Mouse (Mus musculus): ENCODE data around the gene Tmem145. TPM values are rescaled to one million over a fixed set of nuclear protein-coding genes. Genes with fewer than 3 reads are reported as not detected.
A peak's percentile ranks its signal among the peaks of the same experiment; 100 is the strongest.

Tmem145 gene
- polyA plus RNA-seq, 1 experiment from 2014 or later, result 0.07 TPM

GRCm38 (mm10) chr7:25288721-25289120 lies 17.2 kb upstream of the Tmem145 start:
- H3K36me3 ChIP-seq (ENCODE audit: control insufficient read depth, insufficient read depth), result peaks cover 83% of the 10 kb centered on the region
- no peak overlapping the region for H3K4me2 ChIP-seq (ENCODE audit: low read depth, low read length)
- H3K4me3 ChIP-seq (ENCODE audit: low read depth, low read length), result no peak overlapping the region
- H3K27ac ChIP-seq (ENCODE audit: low read length), result no peak overlapping the region
- 72% methylated on average over 3 of the region's 3 CpGs for WGBS (ENCODE audit: insufficient replicate concordance)
- H3K9me3 ChIP-seq (replicated peaks; ENCODE audit: control insufficient read depth, low read length), result no peaks in the 10 kb centered on the region
- no peaks in the 10 kb centered on the region for H3K27me3 ChIP-seq (ENCODE audit: control insufficient read depth, insufficient read depth, low read depth, low read length)
- H3K9ac ChIP-seq (ENCODE audit: low read depth, low read length), result no peak overlapping the region
- H3K4me1 ChIP-seq (ENCODE audit: control insufficient read depth, low read depth, low read length), result peaks cover 7% of the 10 kb centered on the region
- no peak for ATAC-seq (ENCODE audit: low read depth)

- Histone ChIP-seq H3K9ac (ENCODE audit: low read depth, low read length) (no peak overlapping the region), H3K4me2 (ENCODE audit: low read depth, low read length) (no peak overlapping the region), H3K36me3 (ENCODE audit: control insufficient read depth, insufficient read depth) (peaks cover 87% of the 10 kb centered on the region), H3K27me3 (ENCODE audit: control insufficient read depth, insufficient read depth, low read depth, low read length) (no peaks in the 10 kb centered on the region), H3K27ac (ENCODE audit: low read length) (no peak overlapping the region), H3K4me1 (ENCODE audit: control insufficient read depth, low read depth, low read length) (no peaks in the 10 kb centered on the region), H3K9me3 (replicated peaks; ENCODE audit: control insufficient read depth, low read length) (no peaks in the 10 kb centered on the region), H3K4me3 (ENCODE audit: low read depth, low read length) (no peak overlapping the region)
- 88% methylated on average over 3 of the region's 3 CpGs for WGBS (ENCODE audit: insufficient replicate concordance)
- ATAC-seq (ENCODE audit: low read depth), result no peak
Measured at GRCm38 (mm10) chr7:25289925-25290324, 16.0 kb upstream of the Tmem145 start.

GRCm38 (mm10) chr7:25290463-25290862 lies 15.4 kb upstream of the Tmem145 start:
- no peak overlapping the region for H3K9ac ChIP-seq (ENCODE audit: low read depth, low read length)
- H3K4me1 ChIP-seq (ENCODE audit: control insufficient read depth, low read depth, low read length), result no peaks in the 10 kb centered on the region
- no peak overlapping the region for H3K4me2 ChIP-seq (ENCODE audit: low read depth, low read length)
- H3K36me3 ChIP-seq (ENCODE audit: control insufficient read depth, insufficient read depth), result peaks cover 83% of the 10 kb centered on the region
- WGBS (ENCODE audit: insufficient replicate concordance), result 88% methylated on average over 1 of the region's 1 CpGs
- H3K27ac ChIP-seq (ENCODE audit: low read length), result no peak overlapping the region
- H3K4me3 ChIP-seq (ENCODE audit: low read depth, low read length), result no peak overlapping the region
- ATAC-seq (ENCODE audit: low read depth), result no peak
- no peaks in the 10 kb centered on the region for H3K9me3 ChIP-seq (replicated peaks; ENCODE audit: control insufficient read depth, low read length)
- no peaks in the 10 kb centered on the region for H3K27me3 ChIP-seq (ENCODE audit: control insufficient read depth, insufficient read depth, low read depth, low read length)

GRCm38 (mm10) chr7:25290911-25291310 lies 15.0 kb upstream of the Tmem145 start:
- no peaks in the 10 kb centered on the region for H3K4me1 ChIP-seq (ENCODE audit: control insufficient read depth, low read depth, low read length)
- no peak overlapping the region for H3K27ac ChIP-seq (ENCODE audit: low read length)
- no peak overlapping the region for H3K4me2 ChIP-seq (ENCODE audit: low read depth, low read length)
- 66% methylated on average over 2 of the region's 2 CpGs for whole genome bisulfite sequencing (ENCODE audit: insufficient replicate concordance)
- no peak for ATAC-seq (ENCODE audit: low read depth)
- no peak overlapping the region for H3K9ac ChIP-seq (ENCODE audit: low read depth, low read length)
- H3K9me3 ChIP-seq (replicated peaks; ENCODE audit: control insufficient read depth, low read length), result no peaks in the 10 kb centered on the region
- no peak overlapping the region for H3K4me3 ChIP-seq (ENCODE audit: low read depth, low read length)
- H3K27me3 ChIP-seq (ENCODE audit: control insufficient read depth, insufficient read depth, low read depth, low read length), result no peaks in the 10 kb centered on the region
- peaks cover 78% of the 10 kb centered on the region for H3K36me3 ChIP-seq (ENCODE audit: control insufficient read depth, insufficient read depth)

GRCm38 (mm10) chr7:25292107-25292506 lies 13.8 kb upstream of the Tmem145 start:
- Histone ChIP-seq H3K36me3 (ENCODE audit: control insufficient read depth, insufficient read depth) (peaks cover 66% of the 10 kb centered on the region), H3K4me3 (ENCODE audit: low read depth, low read length) (no peak overlapping the region), H3K9ac (ENCODE audit: low read depth, low read length) (no peak overlapping the region), H3K27me3 (ENCODE audit: control insufficient read depth, insufficient read depth, low read depth, low read length) (no peaks in the 10 kb centered on the region), H3K4me2 (ENCODE audit: low read depth, low read length) (no peak overlapping the region), H3K9me3 (replicated peaks; ENCODE audit: control insufficient read depth, low read length) (no peaks in the 10 kb centered on the region), H3K27ac (ENCODE audit: low read length) (no peak overlapping the region), H3K4me1 (ENCODE audit: control insufficient read depth, low read depth, low read length) (peaks cover 8% of the 10 kb centered on the region)
- ATAC-seq (ENCODE audit: low read depth), result no peak
- WGBS (ENCODE audit: insufficient replicate concordance), result 66% methylated on average over 7 of the region's 7 CpGs

GRCm38 (mm10) chr7:25293191-25293739 lies 12.6 kb upstream of the Tmem145 start:
- H3K4me2 ChIP-seq (ENCODE audit: low read depth, low read length), result no peak overlapping the region
- H3K36me3 ChIP-seq (ENCODE audit: control insufficient read depth, insufficient read depth), result peaks cover 55% of the 10 kb centered on the region
- no peak overlapping the region for H3K27ac ChIP-seq (ENCODE audit: low read length)
- H3K9ac ChIP-seq (ENCODE audit: low read depth, low read length), result no peak overlapping the region
- no peaks in the 10 kb centered on the region for H3K27me3 ChIP-seq (ENCODE audit: control insufficient read depth, insufficient read depth, low read depth, low read length)
- H3K4me1 ChIP-seq (ENCODE audit: control insufficient read depth, low read depth, low read length), result peaks cover 19% of the 10 kb centered on the region
- no peaks in the 10 kb centered on the region for H3K9me3 ChIP-seq (replicated peaks; ENCODE audit: control insufficient read depth, low read length)
- no peak overlapping the region for H3K4me3 ChIP-seq (ENCODE audit: low read depth, low read length)
- ATAC-seq (ENCODE audit: low read depth), result no peak
- 92% methylated on average over 10 of the region's 10 CpGs for WGBS (ENCODE audit: insufficient replicate concordance)

GRCm38 (mm10) chr7:25294495-25294894 lies 11.4 kb upstream of the Tmem145 start:
- Histone ChIP-seq H3K27me3 (ENCODE audit: control insufficient read depth, insufficient read depth, low read depth, low read length) (no peaks in the 10 kb centered on the region), H3K9ac (ENCODE audit: low read depth, low read length) (no peak overlapping the region), H3K4me3 (ENCODE audit: low read depth, low read length) (no peak overlapping the region), H3K27ac (ENCODE audit: low read length) (no peak overlapping the region), H3K36me3 (ENCODE audit: control insufficient read depth, insufficient read depth) (peaks cover 42% of the 10 kb centered on the region), H3K9me3 (replicated peaks; ENCODE audit: control insufficient read depth, low read length) (no peaks in the 10 kb centered on the region), H3K4me1 (ENCODE audit: control insufficient read depth, low read depth, low read length) (peaks cover 19% of the 10 kb centered on the region), H3K4me2 (ENCODE audit: low read depth, low read length) (no peak overlapping the region)
- WGBS (ENCODE audit: insufficient replicate concordance), result 78% methylated on average over 4 of the region's 4 CpGs
- no peak for ATAC-seq (ENCODE audit: low read depth)

GRCm38 (mm10) chr7:25294960-25295722 lies 10.8 kb upstream of the Tmem145 start:
- 78% methylated on average over 12 of the region's 12 CpGs for WGBS (ENCODE audit: insufficient replicate concordance)
- Histone ChIP-seq H3K9ac (ENCODE audit: low read depth, low read length) (no peak overlapping the region), H3K36me3 (ENCODE audit: control insufficient read depth, insufficient read depth) (peaks cover 36% of the 10 kb centered on the region), H3K27me3 (ENCODE audit: control insufficient read depth, insufficient read depth, low read depth, low read length) (no peaks in the 10 kb centered on the region), H3K9me3 (replicated peaks; ENCODE audit: control insufficient read depth, low read length) (no peaks in the 10 kb centered on the region), H3K4me2 (ENCODE audit: low read depth, low read length) (no peak overlapping the region), H3K4me1 (ENCODE audit: control insufficient read depth, low read depth, low read length) (peaks cover 19% of the 10 kb centered on the region), H3K4me3 (ENCODE audit: low read depth, low read length) (no peak overlapping the region), H3K27ac (ENCODE audit: low read length) (no peak overlapping the region)
- ATAC-seq (ENCODE audit: low read depth), result no peak

GRCm38 (mm10) chr7:25296945-25297453 lies 8.9 kb upstream of the Tmem145 start:
- WGBS (ENCODE audit: insufficient replicate concordance), result 1% methylated on average over 21 of the region's 21 CpGs
- H3K4me1 ChIP-seq (ENCODE audit: control insufficient read depth, low read depth, low read length), result peaks cover 19% of the 10 kb centered on the region
- no peaks in the 10 kb centered on the region for H3K27me3 ChIP-seq (ENCODE audit: control insufficient read depth, insufficient read depth, low read depth, low read length)
- H3K9ac ChIP-seq (ENCODE audit: low read depth, low read length), result peak overlapping the region; percentile 77
- H3K4me2 ChIP-seq (ENCODE audit: low read depth, low read length), result peak overlapping the region; percentile 88
- H3K9me3 ChIP-seq (replicated peaks; ENCODE audit: control insufficient read depth, low read length), result no peaks in the 10 kb centered on the region
- H3K36me3 ChIP-seq (ENCODE audit: control insufficient read depth, insufficient read depth), result peaks cover 19% of the 10 kb centered on the region
- peak overlapping the region; percentile 73 for H3K4me3 ChIP-seq (ENCODE audit: low read depth, low read length)
- no peak overlapping the region; the same call in 1 of the 2 replicates for H3K27ac ChIP-seq (ENCODE audit: low read length)
- peak; percentile 7; the same call in 1 of the 2 replicates for ATAC-seq (ENCODE audit: low read depth)

All from liver, embryonic 16.5 days (tissue).